Mouse (Mus musculus): ENCODE data around the gene Ctcfl. TPM values are rescaled to one million over a fixed set of nuclear protein-coding genes. Genes with fewer than 3 reads are reported as not detected.

Ctcfl gene
- polyA plus RNA-seq, 1 experiment from 2014 or later = 0.14 TPM

- peaks cover 3% of the 10 kb centered on the region; the same call in 1 of the 2 replicates for H3K27me3 ChIP-seq
- no peak overlapping the region for H3K9ac ChIP-seq
- H3K4me1 ChIP-seq = peaks cover 15% of the 10 kb centered on the region
- 80% methylated on average over 10 of the region's 10 CpGs for WGBS
- no peak overlapping the region for H3K4me3 ChIP-seq
- no peak for ATAC-seq (ENCODE audit: low FRiP score)
- H3K9me3 ChIP-seq (replicated peaks) = no peaks in the 10 kb centered on the region
- H3K27ac ChIP-seq = no peak overlapping the region
- H3K4me2 ChIP-seq (replicated peaks) = no peak overlapping the region
- H3K36me3 ChIP-seq = no peaks in the 10 kb centered on the region
These were observed 62.9 kb downstream of the Ctcfl start for GRCm38 (mm10) chr2:173056303-173056881.

DNA sequence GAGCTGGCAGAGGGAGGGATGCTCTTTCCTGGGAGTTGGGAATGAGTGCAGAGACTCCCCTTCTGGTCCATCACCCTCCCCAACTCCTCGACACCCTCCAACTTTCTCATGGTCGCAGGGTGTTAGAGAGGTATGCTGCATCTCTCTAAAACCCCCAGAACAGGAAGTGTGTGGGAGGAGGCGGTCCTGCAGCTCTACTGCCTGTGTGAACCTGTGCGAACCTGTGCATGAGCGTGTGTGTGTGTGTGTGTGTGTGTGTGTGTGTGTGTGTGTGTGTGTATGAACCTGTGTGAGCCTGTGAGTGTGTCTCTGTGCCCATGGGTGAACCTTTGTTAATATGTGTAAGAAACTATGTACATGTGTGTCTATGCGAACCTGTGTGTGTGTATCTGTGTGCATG lies 65.5 kb downstream of the Ctcfl start:
- H3K36me3 ChIP-seq = no peaks in the 10 kb centered on the region
- no peak overlapping the region for H3K4me2 ChIP-seq (replicated peaks)
- no peak overlapping the region for H3K27ac ChIP-seq
- no peak for ATAC-seq (ENCODE audit: low FRiP score)
- H3K4me3 ChIP-seq = no peak overlapping the region
- WGBS = 79% methylated on average over 6 of the region's 6 CpGs
- H3K9ac ChIP-seq = no peak overlapping the region
- H3K4me1 ChIP-seq = peaks cover 20% of the 10 kb centered on the region
- peaks cover 3% of the 10 kb centered on the region; the same call in 1 of the 2 replicates for H3K27me3 ChIP-seq
- no peaks in the 10 kb centered on the region for H3K9me3 ChIP-seq (replicated peaks)

- H3K4me3 ChIP-seq = no peak overlapping the region
- peaks cover 3% of the 10 kb centered on the region; the same call in 1 of the 2 replicates for H3K27me3 ChIP-seq
- no peaks in the 10 kb centered on the region for H3K36me3 ChIP-seq
- H3K4me1 ChIP-seq = peaks cover 14% of the 10 kb centered on the region
- H3K9me3 ChIP-seq (replicated peaks) = no peaks in the 10 kb centered on the region
- ATAC-seq (ENCODE audit: low FRiP score) = no peak
- no peak overlapping the region for H3K4me2 ChIP-seq (replicated peaks)
- no peak overlapping the region for H3K9ac ChIP-seq
- no peak overlapping the region for H3K27ac ChIP-seq
- 91% methylated on average over 8 of the region's 8 CpGs for WGBS
These were observed 66.4 kb downstream of the Ctcfl start for GRCm38 (mm10) chr2:173052881-173053280.

- Histone ChIP-seq H3K4me1 (peaks cover 11% of the 10 kb centered on the region), H3K4me2 (replicated peaks) (no peak overlapping the region), H3K27me3 (0 out of 2 replicates have a peak, but pooled peaks cover 2% of the 10 kb centered on the region), H3K36me3 (no peaks in the 10 kb centered on the region), H3K9ac (no peak overlapping the region), H3K4me3 (no peak overlapping the region), H3K27ac (no peak overlapping the region), H3K9me3 (replicated peaks) (no peaks in the 10 kb centered on the region)
- 40% methylated on average over 8 of the region's 8 CpGs for WGBS
- ATAC-seq (ENCODE audit: low FRiP score) = no peak
These were observed 68.5 kb downstream of the Ctcfl start for GRCm38 (mm10) chr2:173050604-173051382.

DNA sequence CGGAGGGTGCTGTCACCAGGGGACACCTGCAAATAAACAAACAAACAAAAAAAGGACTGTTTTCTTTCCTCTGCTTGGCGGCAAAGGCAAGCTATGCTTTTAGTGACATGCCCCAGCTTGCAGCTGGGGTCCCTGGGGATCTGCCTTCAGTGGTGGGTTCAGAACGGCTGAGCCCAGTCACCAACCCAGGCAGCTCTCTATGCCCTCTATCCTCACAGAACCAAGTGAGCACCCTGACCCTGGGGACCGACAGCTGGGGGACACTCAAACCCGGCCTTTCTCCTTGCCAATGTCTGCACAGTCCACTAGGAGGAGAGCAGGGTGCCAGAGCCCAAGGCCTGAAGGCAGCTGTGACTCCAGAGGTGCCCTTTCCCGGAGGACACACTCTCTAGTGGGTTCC lies 69.5 kb downstream of the Ctcfl start:
- Histone ChIP-seq H3K27ac (no peak overlapping the region), H3K4me3 (no peak overlapping the region), H3K27me3 (0 out of 2 replicates have a peak, but pooled peaks cover 2% of the 10 kb centered on the region), H3K9ac (no peak overlapping the region), H3K4me2 (replicated peaks) (no peak overlapping the region), H3K36me3 (no peaks in the 10 kb centered on the region), H3K9me3 (replicated peaks) (no peaks in the 10 kb centered on the region), H3K4me1 (peaks cover 11% of the 10 kb centered on the region)
- whole genome bisulfite sequencing = 47% methylated on average over 6 of the region's 6 CpGs
- no peak for ATAC-seq (ENCODE audit: low FRiP score)

DNA sequence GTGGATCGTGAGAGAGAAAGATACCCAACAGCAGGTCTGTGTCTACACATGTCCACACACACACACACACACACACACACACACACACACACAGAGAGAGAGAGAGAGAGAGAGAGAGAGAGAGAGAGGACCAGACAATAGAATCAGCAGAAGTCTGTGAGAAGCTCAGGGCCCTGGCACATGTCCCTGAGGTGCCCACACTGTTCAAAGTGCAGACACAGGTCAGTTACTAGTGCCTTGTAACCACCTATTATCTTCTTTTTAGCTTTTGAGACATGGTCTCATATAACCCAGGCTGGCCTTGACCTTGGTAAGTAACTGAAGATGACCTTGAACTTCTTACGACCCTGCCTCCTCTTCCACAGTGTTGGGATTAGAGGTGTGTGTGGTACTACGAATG lies 70.1 kb downstream of the Ctcfl start:
- 0 out of 2 replicates have a peak, but pooled peaks cover 2% of the 10 kb centered on the region for H3K27me3 ChIP-seq
- ATAC-seq (ENCODE audit: low FRiP score) = no peak
- no peak overlapping the region for H3K4me3 ChIP-seq
- no peaks in the 10 kb centered on the region for H3K36me3 ChIP-seq
- no peak overlapping the region for H3K27ac ChIP-seq
- H3K4me1 ChIP-seq = peaks cover 11% of the 10 kb centered on the region
- 77% methylated on average over 3 of the region's 3 CpGs for WGBS
- no peak overlapping the region for H3K4me2 ChIP-seq (replicated peaks)
- H3K9me3 ChIP-seq (replicated peaks) = no peaks in the 10 kb centered on the region
- no peak overlapping the region for H3K9ac ChIP-seq

DNA sequence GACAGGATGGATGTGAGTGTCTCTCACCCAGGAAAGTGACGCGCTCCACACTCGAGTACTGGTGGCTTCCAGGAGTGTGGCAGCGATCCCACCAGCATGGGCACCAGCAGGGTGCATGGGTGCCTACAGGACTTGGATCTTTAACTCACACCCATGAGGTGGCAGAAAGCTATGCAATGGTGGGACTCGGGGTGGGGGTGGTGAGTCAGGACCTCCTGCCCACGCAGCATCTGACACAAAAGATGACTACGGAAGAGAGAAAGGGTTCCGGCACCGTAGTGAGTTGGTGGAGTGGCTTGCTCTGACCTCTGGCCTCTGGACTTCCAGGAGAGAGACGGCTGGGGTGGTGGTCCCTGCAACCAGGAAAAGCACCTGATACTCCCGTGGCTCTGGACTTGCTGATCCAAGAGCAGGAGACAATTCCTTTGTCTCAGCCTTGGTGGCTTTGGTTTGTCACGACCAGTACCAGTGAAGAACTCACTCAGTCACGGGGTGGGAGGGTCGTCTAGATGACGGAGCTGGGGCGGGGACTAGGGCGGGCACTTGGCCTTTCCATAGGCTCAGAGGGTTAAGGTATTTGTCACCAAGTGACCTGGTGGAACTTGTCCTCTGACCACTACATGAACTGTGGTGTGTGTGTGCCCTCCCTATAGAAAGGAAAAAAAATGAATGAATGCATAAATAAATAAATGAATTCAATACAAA lies 71.1 kb downstream of the Ctcfl start:
- no peak overlapping the region for H3K27ac ChIP-seq
- H3K4me1 ChIP-seq = peaks cover 11% of the 10 kb centered on the region
- H3K27me3 ChIP-seq = 0 out of 2 replicates have a peak, but pooled peaks cover 2% of the 10 kb centered on the region

GRCm38 (mm10) chr2:173047471-173047870 lies 71.9 kb downstream of the Ctcfl start:
- no peak overlapping the region for H3K27ac ChIP-seq
- no peak for ATAC-seq (ENCODE audit: low FRiP score)
- H3K4me2 ChIP-seq (replicated peaks) = no peak overlapping the region
- H3K4me1 ChIP-seq = peaks cover 14% of the 10 kb centered on the region
- H3K9me3 ChIP-seq (replicated peaks) = no peaks in the 10 kb centered on the region
- H3K4me3 ChIP-seq = no peak overlapping the region
- no peaks in the 10 kb centered on the region for H3K36me3 ChIP-seq
- 50% methylated on average over 5 of the region's 5 CpGs for WGBS
- no peak overlapping the region for H3K9ac ChIP-seq
- H3K27me3 ChIP-seq = 0 out of 2 replicates have a peak, but pooled peaks cover 2% of the 10 kb centered on the region

More for the DNA sequence above, 71.1 kb downstream of the Ctcfl start:
- Histone ChIP-seq H3K36me3 (no peaks in the 10 kb centered on the region), H3K9ac (no peak overlapping the region), H3K4me3 (no peak overlapping the region), H3K4me2 (replicated peaks) (no peak overlapping the region), H3K9me3 (replicated peaks) (no peaks in the 10 kb centered on the region)
- ATAC-seq (ENCODE audit: low FRiP score) = no peak
- WGBS = 42% methylated on average over 17 of the region's 17 CpGs

DNA sequence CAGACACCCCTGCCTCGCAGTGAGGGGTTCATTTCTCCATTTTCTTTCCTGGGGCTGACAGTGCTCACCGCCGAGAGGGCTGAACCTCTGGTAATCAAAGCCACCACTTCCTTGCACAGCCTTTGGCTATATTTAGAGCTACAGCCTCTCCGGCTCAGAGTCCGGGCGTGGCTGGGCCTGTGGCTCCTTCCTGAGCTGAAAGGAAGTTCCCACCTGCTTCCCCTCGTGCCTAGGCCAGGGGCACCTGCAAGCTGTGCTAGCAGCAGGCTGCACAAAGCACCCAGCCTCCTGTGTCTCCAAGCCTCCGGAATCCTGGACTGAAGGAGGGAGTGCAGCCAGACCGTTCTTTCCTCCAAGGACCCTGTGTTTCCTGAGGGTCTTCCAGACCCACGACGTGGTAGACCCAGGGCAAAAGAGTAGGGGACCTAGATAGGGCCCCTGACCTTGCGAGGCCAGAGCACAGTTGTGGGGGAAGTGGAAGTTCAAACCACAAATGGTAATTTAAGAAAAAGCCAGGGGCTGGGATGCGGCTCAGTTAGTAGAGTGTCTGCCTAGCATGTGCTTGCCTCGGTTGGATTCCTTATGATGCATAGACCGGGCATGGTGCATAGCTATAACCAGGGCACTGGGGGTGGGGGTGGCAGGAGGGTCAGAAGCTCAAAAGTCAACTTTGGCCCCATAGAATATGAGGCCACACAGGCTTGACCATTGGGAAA lies 72.6 kb downstream of the Ctcfl start:
- WGBS = 67% methylated on average over 15 of the region's 15 CpGs
- no peak overlapping the region for H3K4me2 ChIP-seq (replicated peaks)
- 0 out of 2 replicates have a peak, but pooled peaks cover 2% of the 10 kb centered on the region for H3K27me3 ChIP-seq
- H3K4me3 ChIP-seq = no peak overlapping the region
- H3K9me3 ChIP-seq (replicated peaks) = no peaks in the 10 kb centered on the region
- no peak overlapping the region for H3K27ac ChIP-seq
- no peaks in the 10 kb centered on the region for H3K36me3 ChIP-seq
- ATAC-seq (ENCODE audit: low FRiP score) = no peak
- H3K4me1 ChIP-seq = peaks cover 17% of the 10 kb centered on the region
- no peak overlapping the region for H3K9ac ChIP-seq

- ATAC-seq (ENCODE audit: low FRiP score) = no peak
- H3K9me3 ChIP-seq (replicated peaks) = no peaks in the 10 kb centered on the region
- 81% methylated on average over 18 of the region's 18 CpGs for WGBS
- H3K27me3 ChIP-seq = 0 out of 2 replicates have a peak, but pooled peaks cover 2% of the 10 kb centered on the region
- peaks cover 6% of the 10 kb centered on the region for H3K4me1 ChIP-seq
- no peak overlapping the region for H3K27ac ChIP-seq
- no peak overlapping the region for H3K9ac ChIP-seq
- no peak overlapping the region for H3K4me2 ChIP-seq (replicated peaks)
- H3K36me3 ChIP-seq = no peaks in the 10 kb centered on the region
- H3K4me3 ChIP-seq = no peak overlapping the region
These were observed 74.9 kb downstream of the Ctcfl start for GRCm38 (mm10) chr2:173044198-173044970.
